Mouse (Mus musculus): ENCODE results near the gene Ddr2. TPM values are rescaled to one million over a fixed set of nuclear protein-coding genes. Genes with fewer than 3 reads are reported as not detected.
A peak's percentile ranks its signal among the peaks of the same experiment; 100 is the strongest.

Gene Ddr2
- 10 to 100 TPM; 16.4 to 22.5 TPM for total RNA-seq (2021)
- long read RNA-seq, experiment 1, partial matches to known transcripts: 0 of 4 reads
- long read RNA-seq, experiment 1, other reads (novel, unspliced or antisense): 4 of 4 reads
- long read RNA-seq, experiment 2, partial matches to known transcripts: 2 of 2 reads
- long read RNA-seq, experiment 2, other reads (novel, unspliced or antisense): 0 of 2 reads

DNA sequence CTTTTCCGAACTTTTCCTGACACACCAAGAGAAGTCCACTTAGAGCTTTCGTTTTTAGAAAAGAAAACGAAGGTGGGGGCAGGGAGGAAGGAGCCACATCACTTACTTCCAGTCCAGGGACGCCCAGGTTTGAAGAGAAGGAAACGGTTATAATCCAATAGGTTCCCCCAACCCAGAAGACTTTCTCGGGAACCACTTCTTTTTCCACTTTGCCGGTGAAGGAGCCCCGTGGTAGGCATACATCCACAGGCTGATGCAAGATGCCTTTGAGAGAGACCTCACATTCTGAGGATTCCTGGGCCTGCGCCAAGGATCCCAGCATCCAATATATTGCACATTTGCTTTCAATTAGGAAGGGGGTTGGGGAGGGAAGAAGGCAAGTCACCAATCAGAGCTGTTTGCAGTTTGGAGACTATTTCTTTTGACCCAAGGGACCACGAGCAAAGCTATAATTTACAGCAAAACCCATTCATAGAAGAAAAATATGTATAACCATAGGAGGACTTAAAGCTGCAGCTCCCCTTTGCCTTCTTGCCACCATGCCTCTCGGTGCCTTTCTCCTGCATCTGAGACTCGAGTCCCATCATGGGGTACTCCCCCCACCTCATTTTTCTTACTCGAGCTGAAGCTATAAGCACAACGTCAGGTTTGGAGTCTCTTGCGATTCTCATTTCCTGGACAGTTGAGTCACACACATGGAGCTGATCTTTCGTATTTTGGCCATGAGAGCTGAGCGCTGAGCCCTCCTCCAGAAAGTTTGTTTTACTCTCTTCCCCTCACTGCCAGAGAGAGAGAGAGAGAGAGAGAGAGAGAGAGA, at the start of gene Ddr2:
Ddr2 (minus strand) TSS at position 247 of the 817 bp plus-strand sequence.
- Histone ChIP-seq H3K4me3 (peak within 1 kb of the TSS; percentile 67), H3K27ac (peak within 1 kb of the TSS; percentile 86)
- intact Hi-C loops (cut with DNase I): loop anchor here (5.0 kb wide), 1 partner anchor 53 kb away; no protein-coding TSS in a partner anchor
- no peak for TF ChIP-seq CTCF (IDR thresholded peaks at IDR 0.05)
- DNase-seq: peak; percentile 86

GRCm38 (mm10) chr1:170159707-170160106, 49.1 kb upstream of the Ddr2 start:
- H3K4me3 ChIP-seq: no peak overlapping the region
- TF ChIP-seq CTCF (IDR thresholded peaks at IDR 0.05): peak; percentile 22
- DNase-seq: no peak
- H3K27ac ChIP-seq: peak overlapping the region; percentile 16; the same call in 1 of the 2 replicates
- intact Hi-C loops (cut with DNase I): no loop called here

GRCm38 (mm10) chr1:170155761-170156160, 45.2 kb upstream of the Ddr2 start:
- DNase-seq: no peak
- Histone ChIP-seq H3K4me3 (no peak overlapping the region), H3K27ac (no peak overlapping the region)
- intact Hi-C loops (cut with DNase I): no loop called here
- TF ChIP-seq CTCF (IDR thresholded peaks at IDR 0.05): no peak

- intact Hi-C loops (cut with DNase I): no loop called here
Measured at GRCm38 (mm10) chr1:170155298-170155697, 44.7 kb upstream of the Ddr2 start.

GRCm38 (mm10) chr1:170153986-170154385, 43.4 kb upstream of the Ddr2 start:
- no peak overlapping the region for H3K27ac ChIP-seq
- intact Hi-C loops (cut with DNase I): no loop called here

More at GRCm38 (mm10) chr1:170155298-170155697, 44.7 kb upstream of the Ddr2 start:
- DNase-seq: no peak
- H3K4me3 ChIP-seq: no peak overlapping the region
- peak; percentile 45 for TF ChIP-seq CTCF (IDR thresholded peaks at IDR 0.05)
- no peak overlapping the region for H3K27ac ChIP-seq

DNA sequence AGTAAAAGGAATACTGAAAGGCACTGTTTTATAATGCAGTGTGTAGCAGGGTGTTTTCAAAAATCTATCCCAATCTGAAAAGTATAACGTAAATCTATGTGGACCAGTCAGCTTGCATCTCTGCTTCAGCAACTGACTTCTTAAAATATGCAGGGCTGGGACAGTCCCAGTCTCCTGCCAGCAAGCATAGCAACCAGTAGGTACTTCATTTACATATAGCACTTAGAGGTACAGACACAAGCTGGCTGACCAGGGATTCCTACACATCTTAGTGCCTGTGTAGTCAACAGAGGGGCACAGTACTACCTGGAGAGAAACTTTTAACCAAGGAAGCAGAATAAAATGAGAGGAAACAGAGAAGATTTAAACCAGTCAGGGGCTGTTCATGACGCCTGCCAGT, 42.0 kb upstream of the Ddr2 start:
- intact Hi-C loops (cut with DNase I): no loop called here
- H3K27ac ChIP-seq: no peak overlapping the region
- DNase-seq: no peak
- no peak overlapping the region for H3K4me3 ChIP-seq
- no peak for TF ChIP-seq CTCF (IDR thresholded peaks at IDR 0.05)

More at GRCm38 (mm10) chr1:170153986-170154385, 43.4 kb upstream of the Ddr2 start:
- H3K4me3 ChIP-seq: no peak overlapping the region
- TF ChIP-seq CTCF (IDR thresholded peaks at IDR 0.05): no peak
- no peak for DNase-seq

- no peak for DNase-seq
- H3K27ac ChIP-seq: no peak overlapping the region
- H3K4me3 ChIP-seq: no peak overlapping the region
- intact Hi-C loops (cut with DNase I): no loop called here
- no peak for TF ChIP-seq CTCF (IDR thresholded peaks at IDR 0.05)
Measured at GRCm38 (mm10) chr1:170150870-170151269, 40.3 kb upstream of the Ddr2 start.

DNA sequence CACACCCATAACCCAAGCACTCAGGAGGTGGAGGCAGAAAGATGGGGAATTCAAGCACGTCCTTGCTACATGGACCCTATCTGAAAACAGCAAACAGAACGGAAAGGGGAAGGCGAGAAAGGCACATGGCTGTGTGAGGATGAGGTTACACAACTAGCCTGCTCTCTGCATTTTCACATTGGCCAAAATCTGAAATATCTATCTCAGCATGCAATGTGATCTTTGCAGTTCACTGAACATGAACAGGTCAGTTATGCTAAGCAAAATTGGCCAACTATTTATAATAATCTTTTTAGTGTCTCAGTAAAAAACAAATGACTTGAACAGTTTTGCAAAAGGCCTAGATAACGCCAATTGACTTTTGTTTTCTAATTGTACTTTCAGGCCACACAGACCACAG, 39.2 kb upstream of the Ddr2 start:
- no peak for DNase-seq
- no peak overlapping the region for H3K27ac ChIP-seq
- TF ChIP-seq CTCF (IDR thresholded peaks at IDR 0.05): no peak
- intact Hi-C loops (cut with DNase I): no loop called here
- no peak overlapping the region for H3K4me3 ChIP-seq

DNA sequence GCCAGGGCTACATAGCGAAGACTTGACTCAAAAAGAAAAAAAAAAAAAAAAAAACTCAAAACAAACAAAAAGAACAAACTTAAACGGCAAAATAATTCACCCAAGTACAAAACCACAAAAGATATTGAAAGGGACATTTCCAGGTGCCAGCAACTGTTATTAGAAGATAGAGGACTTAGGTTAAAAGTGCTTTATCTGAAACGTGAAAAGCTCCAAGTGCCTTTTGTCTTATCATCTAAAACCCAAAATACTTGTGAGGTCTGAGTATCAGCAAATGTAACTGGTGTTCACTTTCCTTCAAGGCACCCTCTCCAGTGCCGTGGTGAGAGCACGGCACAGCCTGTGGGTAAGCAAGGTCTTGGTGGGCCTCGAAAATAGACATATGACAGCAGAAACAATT, 38.0 kb upstream of the Ddr2 start:
- Histone ChIP-seq H3K4me3 (no peak overlapping the region), H3K27ac (no peak overlapping the region)
- DNase-seq: no peak
- intact Hi-C loops (cut with DNase I): no loop called here
- no peak for TF ChIP-seq CTCF (IDR thresholded peaks at IDR 0.05)

- Histone ChIP-seq H3K27ac (no peak overlapping the region), H3K4me3 (no peak overlapping the region)
Measured at GRCm38 (mm10) chr1:170147651-170148448, 37.3 kb upstream of the Ddr2 start.

GRCm38 (mm10) chr1:170145606-170146005, 35.0 kb upstream of the Ddr2 start:
- Histone ChIP-seq H3K27ac (no peak overlapping the region), H3K4me3 (no peak overlapping the region)
- TF ChIP-seq CTCF (IDR thresholded peaks at IDR 0.05): no peak
- intact Hi-C loops (cut with DNase I): no loop called here
- no peak for DNase-seq

More at GRCm38 (mm10) chr1:170147651-170148448, 37.3 kb upstream of the Ddr2 start:
- intact Hi-C loops (cut with DNase I): no loop called here
- TF ChIP-seq CTCF (IDR thresholded peaks at IDR 0.05): no peak
- no peak for DNase-seq

DNA sequence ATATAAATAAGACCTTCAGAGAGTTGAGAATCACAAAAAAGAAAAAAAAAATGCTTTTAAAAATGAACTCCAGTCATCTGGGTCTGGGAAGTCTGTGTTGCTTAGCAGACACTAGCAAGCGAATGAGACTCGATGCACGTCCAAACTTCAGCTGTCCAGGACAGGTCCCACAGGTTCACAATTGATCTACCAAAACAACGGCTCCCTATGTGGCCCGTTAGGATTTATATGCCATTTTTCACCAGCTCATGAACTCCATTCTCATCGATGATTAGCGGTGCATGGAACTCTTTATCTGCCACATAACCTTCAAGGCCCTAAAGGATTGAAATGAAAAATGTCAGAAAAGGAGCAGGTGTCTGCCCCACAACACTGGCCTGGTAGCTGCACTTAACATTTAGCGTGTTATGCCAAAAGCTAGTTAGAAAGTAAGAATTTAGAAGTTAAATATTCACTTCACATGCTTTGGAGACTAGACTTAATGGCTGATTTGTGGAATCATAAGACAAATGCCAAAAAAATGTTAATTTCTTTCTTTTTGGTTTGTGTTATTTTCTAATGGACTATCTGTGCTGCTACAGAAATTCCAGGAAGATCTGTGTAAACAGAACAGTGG, 31.8 kb upstream of the Ddr2 start:
- intact Hi-C loops (cut with DNase I): no loop called here
- Histone ChIP-seq H3K4me3 (no peak overlapping the region), H3K27ac (no peak overlapping the region)
- no peak for DNase-seq
- no peak for TF ChIP-seq CTCF (IDR thresholded peaks at IDR 0.05)
